Mouse (Mus musculus): ENCODE results near the gene Col23a1. TPM values are rescaled to one million over a fixed set of nuclear protein-coding genes. Genes with fewer than 3 reads are reported as not detected.

Gene Col23a1
- polyA plus RNA-seq, 1 experiment from 2014 or later = 11.1 TPM

DNA sequence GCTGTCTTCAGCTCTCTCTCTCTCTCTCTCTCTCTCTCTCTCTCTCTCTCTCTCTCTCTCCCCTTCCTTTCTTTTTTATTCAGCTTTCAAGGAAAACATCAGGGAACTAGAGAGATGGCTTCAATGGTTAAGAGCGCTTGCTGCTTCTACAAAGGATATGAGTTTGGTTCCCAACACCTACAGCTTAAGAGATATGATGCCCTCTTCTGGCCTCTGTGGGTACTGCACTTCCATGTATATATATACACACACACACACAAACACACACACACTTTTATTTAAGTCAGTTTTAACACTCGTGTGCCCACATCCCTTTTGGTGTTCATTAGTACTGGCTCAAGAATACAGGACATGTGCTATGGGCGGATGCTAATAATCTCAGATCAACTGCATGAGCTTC, 228.4 kb downstream of the Col23a1 start:
- no peak for DNase-seq (ENCODE audit: low spot score, missing footprints)
- Histone ChIP-seq H3K4me2 (no peak overlapping the region), H3K36me3 (ENCODE audit: control insufficient read depth, insufficient read depth, low read length) (no peaks in the 10 kb centered on the region), H3K4me3 (ENCODE audit: low read depth, low read length) (no peak overlapping the region), H3K27me3 (ENCODE audit: control insufficient read depth, insufficient read depth, low read length) (no peaks in the 10 kb centered on the region), H3K27ac (ENCODE audit: low read depth, low read length) (no peak overlapping the region), H3K4me1 (ENCODE audit: control insufficient read depth, insufficient read depth, low read length) (no peaks in the 10 kb centered on the region), H3K9ac (ENCODE audit: low read length) (no peak overlapping the region), H3K9me3 (ENCODE audit: control insufficient read depth, low read length) (no peaks in the 10 kb centered on the region)
- ATAC-seq (ENCODE audit: low FRiP score) = no peak
- 95% methylated on average over 3 of the region's 3 CpGs for WGBS

DNA sequence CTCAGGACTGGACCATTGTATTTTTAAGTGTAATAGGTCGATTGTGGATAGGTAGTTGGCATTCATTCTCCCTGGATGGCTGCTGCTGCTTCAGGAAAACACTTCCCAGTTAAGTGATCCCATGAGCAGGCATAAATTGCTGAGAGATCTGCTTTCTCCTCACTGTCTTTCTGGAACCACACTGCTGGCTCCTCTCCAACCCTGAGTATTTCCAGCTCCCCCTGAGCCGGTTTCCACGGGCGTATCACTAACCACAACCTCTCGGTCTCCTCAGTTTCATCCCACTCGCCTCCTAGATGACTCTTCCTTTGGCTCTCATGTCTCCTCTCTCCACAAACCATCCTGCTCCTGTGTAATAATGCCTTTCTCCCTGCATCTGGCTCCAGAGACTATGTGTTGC, 228.9 kb downstream of the Col23a1 start:
- 97% methylated on average over 6 of the region's 6 CpGs for WGBS

DNA sequence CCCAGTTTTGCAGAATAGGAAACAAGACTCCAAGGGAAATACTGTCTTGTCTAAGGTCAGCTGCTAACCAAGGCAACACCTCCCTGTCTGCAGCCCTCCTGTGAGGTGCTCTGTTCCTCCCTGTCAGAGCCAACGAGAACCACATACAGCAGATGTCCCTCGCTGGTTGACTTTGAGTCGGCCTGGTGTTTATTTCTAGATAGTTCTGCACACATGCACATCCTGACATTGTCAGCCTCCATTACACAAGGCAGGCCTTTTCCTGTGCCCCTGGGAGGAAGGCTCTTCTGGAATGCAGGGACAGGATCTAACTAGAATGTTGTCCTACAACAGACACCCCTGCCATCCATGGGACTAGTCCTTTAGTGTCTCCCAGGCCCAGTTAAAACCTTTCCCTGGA, 231.7 kb downstream of the Col23a1 start:
- H3K27ac ChIP-seq (ENCODE audit: low read depth, low read length) = no peak overlapping the region

More for the DNA sequence above, 228.9 kb downstream of the Col23a1 start:
- H3K4me2 ChIP-seq = no peak overlapping the region
- DNase-seq (ENCODE audit: low spot score, missing footprints) (no peak), ATAC-seq (ENCODE audit: low FRiP score) (no peak)
- no peak overlapping the region for H3K4me3 ChIP-seq (ENCODE audit: low read depth, low read length)
- H3K27me3 ChIP-seq (ENCODE audit: control insufficient read depth, insufficient read depth, low read length) = no peaks in the 10 kb centered on the region
- H3K9ac ChIP-seq (ENCODE audit: low read length) = no peak overlapping the region
- no peaks in the 10 kb centered on the region; the same call in 1 of the 2 replicates for H3K4me1 ChIP-seq (ENCODE audit: control insufficient read depth, insufficient read depth, low read length)
- no peak overlapping the region for H3K27ac ChIP-seq (ENCODE audit: low read depth, low read length)
- H3K9me3 ChIP-seq (ENCODE audit: control insufficient read depth, low read length) = no peaks in the 10 kb centered on the region
- no peaks in the 10 kb centered on the region for H3K36me3 ChIP-seq (ENCODE audit: control insufficient read depth, insufficient read depth, low read length)

DNA sequence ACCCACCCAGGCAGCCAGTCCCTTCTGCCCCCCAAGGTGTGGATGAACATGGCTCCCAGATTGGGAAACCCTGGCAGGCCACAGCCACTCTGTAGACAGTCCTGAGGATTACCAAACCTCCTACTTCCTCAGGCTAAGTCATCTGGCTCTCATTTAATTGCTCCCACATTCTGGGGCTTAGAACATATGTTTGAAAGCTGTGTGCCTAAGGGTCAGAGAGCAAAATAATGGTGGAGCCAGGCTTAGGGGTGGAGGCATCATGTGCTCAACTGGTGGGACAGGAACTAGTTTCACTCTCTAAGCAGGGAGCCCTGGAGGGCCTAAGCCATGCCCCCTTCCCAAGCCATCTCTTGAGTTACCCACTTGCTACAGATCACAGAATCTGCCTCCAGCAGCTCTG, 233.5 kb downstream of the Col23a1 start:
- no peak for DNase-seq (ENCODE audit: low spot score, missing footprints)
- no peak for ATAC-seq (ENCODE audit: low FRiP score)

More for the DNA sequence above, 231.7 kb downstream of the Col23a1 start:
- H3K9ac ChIP-seq (ENCODE audit: low read length) = no peak overlapping the region
- H3K4me3 ChIP-seq (ENCODE audit: low read depth, low read length) = no peak overlapping the region
- H3K36me3 ChIP-seq (ENCODE audit: control insufficient read depth, insufficient read depth, low read length) = no peaks in the 10 kb centered on the region
- no peak for DNase-seq (ENCODE audit: low spot score, missing footprints)
- ATAC-seq (ENCODE audit: low FRiP score) = no peak
- H3K9me3 ChIP-seq (ENCODE audit: control insufficient read depth, low read length) = no peaks in the 10 kb centered on the region
- 84% methylated on average over 3 of the region's 3 CpGs for WGBS
- H3K4me2 ChIP-seq = no peak overlapping the region
- H3K27me3 ChIP-seq (ENCODE audit: control insufficient read depth, insufficient read depth, low read length) = no peaks in the 10 kb centered on the region
- no peaks in the 10 kb centered on the region; the same call in 1 of the 2 replicates for H3K4me1 ChIP-seq (ENCODE audit: control insufficient read depth, insufficient read depth, low read length)

DNA sequence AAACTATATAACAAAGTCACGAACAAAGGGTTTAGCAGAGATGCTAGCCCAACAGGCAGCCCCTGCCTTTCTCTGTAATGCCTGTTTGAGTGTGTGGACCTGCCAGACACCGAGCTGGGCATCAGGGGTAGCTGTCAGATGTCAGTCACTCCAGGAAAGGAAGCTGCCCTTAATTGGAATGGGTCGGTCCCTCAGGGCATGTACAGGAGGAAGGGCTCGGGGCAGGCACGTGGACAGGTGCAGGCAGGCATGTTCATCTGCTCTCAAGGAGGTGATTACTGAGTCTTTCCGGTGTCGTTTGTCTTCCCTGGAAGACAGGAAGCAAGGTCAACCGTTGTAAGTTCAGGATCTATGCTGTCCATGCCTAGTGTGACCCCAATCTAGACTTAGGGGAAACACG, 233.9 kb downstream of the Col23a1 start:
- H3K4me2 ChIP-seq = no peak overlapping the region
- H3K9me3 ChIP-seq (ENCODE audit: control insufficient read depth, low read length) = no peaks in the 10 kb centered on the region
- H3K27ac ChIP-seq (ENCODE audit: low read depth, low read length) = no peak overlapping the region
- H3K4me1 ChIP-seq (ENCODE audit: control insufficient read depth, insufficient read depth, low read length) = no peaks in the 10 kb centered on the region; the same call in 1 of the 2 replicates
- no peak overlapping the region for H3K4me3 ChIP-seq (ENCODE audit: low read depth, low read length)
- H3K27me3 ChIP-seq (ENCODE audit: control insufficient read depth, insufficient read depth, low read length) = no peaks in the 10 kb centered on the region
- no peak overlapping the region for H3K9ac ChIP-seq (ENCODE audit: low read length)
- no peak for ATAC-seq (ENCODE audit: low FRiP score)
- H3K36me3 ChIP-seq (ENCODE audit: control insufficient read depth, insufficient read depth, low read length) = no peaks in the 10 kb centered on the region
- WGBS = 80% methylated on average over 9 of the region's 9 CpGs
- no peak for DNase-seq (ENCODE audit: low spot score, missing footprints)

More for the DNA sequence above, 233.5 kb downstream of the Col23a1 start:
- no peak overlapping the region for H3K4me2 ChIP-seq
- H3K36me3 ChIP-seq (ENCODE audit: control insufficient read depth, insufficient read depth, low read length) = no peaks in the 10 kb centered on the region
- no peak overlapping the region for H3K27ac ChIP-seq (ENCODE audit: low read depth, low read length)
- H3K9ac ChIP-seq (ENCODE audit: low read length) = no peak overlapping the region
- H3K4me1 ChIP-seq (ENCODE audit: control insufficient read depth, insufficient read depth, low read length) = no peaks in the 10 kb centered on the region; the same call in 1 of the 2 replicates
- H3K4me3 ChIP-seq (ENCODE audit: low read depth, low read length) = no peak overlapping the region
- no peaks in the 10 kb centered on the region for H3K9me3 ChIP-seq (ENCODE audit: control insufficient read depth, low read length)
- H3K27me3 ChIP-seq (ENCODE audit: control insufficient read depth, insufficient read depth, low read length) = no peaks in the 10 kb centered on the region

DNA sequence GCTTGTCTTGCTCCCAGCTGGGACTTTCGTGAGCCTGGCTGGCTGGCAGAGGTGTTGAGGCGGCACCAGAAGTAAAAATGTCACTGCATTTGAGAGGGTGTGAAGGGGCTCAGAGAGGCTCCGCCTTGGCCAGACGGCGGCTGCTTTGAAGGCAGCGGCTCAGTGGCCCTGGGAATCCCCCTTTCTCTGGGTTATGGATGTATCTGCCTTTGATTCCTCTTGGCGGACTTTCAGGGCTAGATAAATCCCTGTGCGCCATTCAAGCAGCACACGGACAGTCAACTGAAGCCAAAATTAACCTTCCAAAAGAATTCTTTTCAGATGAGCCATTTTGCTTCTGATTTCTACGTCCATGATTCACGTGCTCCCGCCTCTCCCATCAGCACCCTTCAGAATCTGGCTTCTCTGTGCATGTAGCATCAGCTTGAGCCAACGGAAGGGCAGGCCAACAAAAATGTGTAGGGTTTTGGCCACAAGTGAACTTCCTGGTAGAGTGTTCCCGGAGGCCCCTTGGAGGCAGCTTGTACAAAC, 237.0 kb downstream of the Col23a1 start:
- no peak overlapping the region for H3K27ac ChIP-seq (ENCODE audit: low read depth, low read length)
- ATAC-seq (ENCODE audit: low FRiP score) (no peak), DNase-seq (ENCODE audit: low spot score, missing footprints) (no peak)
- H3K4me1 ChIP-seq (ENCODE audit: control insufficient read depth, insufficient read depth, low read length) = no peaks in the 10 kb centered on the region; the same call in 1 of the 2 replicates
- no peak overlapping the region for H3K4me2 ChIP-seq
- WGBS = 65% methylated on average over 14 of the region's 14 CpGs
- H3K9me3 ChIP-seq (ENCODE audit: control insufficient read depth, low read length) = no peaks in the 10 kb centered on the region
- H3K9ac ChIP-seq (ENCODE audit: low read length) = no peak overlapping the region
- H3K36me3 ChIP-seq (ENCODE audit: control insufficient read depth, insufficient read depth, low read length) = no peaks in the 10 kb centered on the region
- H3K27me3 ChIP-seq (ENCODE audit: control insufficient read depth, insufficient read depth, low read length) = no peaks in the 10 kb centered on the region
- no peak overlapping the region for H3K4me3 ChIP-seq (ENCODE audit: low read depth, low read length)

DNA sequence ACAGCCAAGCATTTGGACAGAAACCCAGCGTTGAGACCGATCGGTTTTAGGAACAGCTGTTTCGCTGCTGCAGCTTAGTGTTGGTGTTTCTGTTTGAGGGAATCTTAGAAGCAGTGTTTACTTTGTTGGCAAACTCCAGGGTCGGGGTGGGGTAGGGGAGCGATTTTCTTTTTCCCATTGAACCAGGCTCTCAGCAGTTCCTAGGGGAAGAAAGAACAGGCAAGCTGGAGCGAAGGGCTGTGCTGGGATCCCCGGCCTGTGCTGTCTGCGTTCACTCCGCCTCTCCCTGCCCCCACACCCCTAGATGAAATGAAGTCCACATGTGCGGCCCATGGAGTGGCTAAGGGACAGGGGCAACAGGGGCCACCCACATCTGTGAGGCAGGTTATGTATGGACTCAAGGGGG, 243.4 kb downstream of the Col23a1 start:
- Histone ChIP-seq H3K4me3 (ENCODE audit: low read depth, low read length) (no peak overlapping the region), H3K9me3 (ENCODE audit: control insufficient read depth, low read length) (no peaks in the 10 kb centered on the region), H3K9ac (ENCODE audit: low read length) (no peak overlapping the region), H3K4me2 (no peak overlapping the region), H3K4me1 (ENCODE audit: control insufficient read depth, insufficient read depth, low read length) (no peaks in the 10 kb centered on the region), H3K36me3 (ENCODE audit: control insufficient read depth, insufficient read depth, low read length) (no peaks in the 10 kb centered on the region), H3K27me3 (ENCODE audit: control insufficient read depth, insufficient read depth, low read length) (no peaks in the 10 kb centered on the region), H3K27ac (ENCODE audit: low read depth, low read length) (no peak overlapping the region)
- ATAC-seq (ENCODE audit: low FRiP score) = no peak
- 61% methylated on average over 11 of the region's 11 CpGs for WGBS
- no peak for DNase-seq (ENCODE audit: low spot score, missing footprints)

DNA sequence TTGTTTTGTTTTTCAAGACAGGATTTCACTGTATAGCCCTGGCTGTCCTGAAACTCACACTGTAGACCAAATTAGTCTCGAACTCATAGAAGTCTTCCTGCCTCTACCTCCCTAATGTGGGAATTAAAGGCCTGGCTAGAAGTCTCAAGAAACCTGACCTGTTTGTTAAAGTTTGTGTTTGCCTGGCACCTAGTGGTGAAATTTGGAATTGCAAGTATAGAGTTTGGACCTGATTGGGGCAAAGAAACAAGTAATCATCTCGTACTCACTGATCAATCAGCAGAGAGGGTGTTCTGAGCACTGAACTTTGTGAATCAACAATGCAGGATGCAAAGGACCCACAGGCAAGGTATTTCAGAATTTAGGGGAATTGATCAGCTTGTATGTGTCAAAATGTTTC, 244.6 kb downstream of the Col23a1 start:
- peak; percentile 97 for DNase-seq (ENCODE audit: low spot score, missing footprints)

DNA sequence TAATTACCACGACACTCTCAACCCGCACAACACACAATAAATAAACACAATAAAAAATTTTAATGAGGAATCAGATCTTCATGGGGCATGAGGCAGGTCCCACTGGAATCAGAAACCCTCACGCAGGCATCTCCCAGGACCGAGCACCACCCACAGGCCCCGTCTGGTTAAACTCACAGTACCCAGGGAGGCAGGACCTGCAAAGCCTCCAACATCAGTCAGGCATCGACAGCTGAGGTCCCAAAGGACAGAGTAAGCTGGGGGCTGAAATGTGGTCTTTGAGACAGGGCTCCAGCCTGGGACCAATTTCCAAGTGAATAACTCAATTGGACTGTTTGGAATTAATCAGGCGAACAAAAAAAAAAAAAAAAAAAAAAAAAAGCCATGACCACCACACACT, 248.7 kb downstream of the Col23a1 start:
- Histone ChIP-seq H3K27ac (ENCODE audit: low read depth, low read length) (no peak overlapping the region), H3K4me2 (no peak overlapping the region), H3K4me1 (ENCODE audit: control insufficient read depth, insufficient read depth, low read length) (0 out of 2 replicates have a peak, but pooled peaks cover 2% of the 10 kb centered on the region), H3K4me3 (ENCODE audit: low read depth, low read length) (no peak overlapping the region), H3K36me3 (ENCODE audit: control insufficient read depth, insufficient read depth, low read length) (no peaks in the 10 kb centered on the region), H3K9me3 (ENCODE audit: control insufficient read depth, low read length) (no peaks in the 10 kb centered on the region), H3K9ac (ENCODE audit: low read length) (no peak overlapping the region), H3K27me3 (ENCODE audit: control insufficient read depth, insufficient read depth, low read length) (no peaks in the 10 kb centered on the region)
- WGBS = 57% methylated on average over 7 of the region's 7 CpGs
- ATAC-seq (ENCODE audit: low FRiP score) (no peak), DNase-seq (ENCODE audit: low spot score, missing footprints) (no peak)

More for the DNA sequence above, 244.6 kb downstream of the Col23a1 start:
- H3K4me2 ChIP-seq = no peak overlapping the region
- H3K9me3 ChIP-seq (ENCODE audit: control insufficient read depth, low read length) = no peaks in the 10 kb centered on the region
- H3K4me1 ChIP-seq (ENCODE audit: control insufficient read depth, insufficient read depth, low read length) = 0 out of 2 replicates have a peak, but pooled peaks cover 2% of the 10 kb centered on the region
- H3K27me3 ChIP-seq (ENCODE audit: control insufficient read depth, insufficient read depth, low read length) = no peaks in the 10 kb centered on the region
- no peak overlapping the region for H3K4me3 ChIP-seq (ENCODE audit: low read depth, low read length)
- no peak for ATAC-seq (ENCODE audit: low FRiP score)
- H3K27ac ChIP-seq (ENCODE audit: low read depth, low read length) = no peak overlapping the region
- no peak overlapping the region for H3K9ac ChIP-seq (ENCODE audit: low read length)
- 25% methylated on average over 2 of the region's 2 CpGs for WGBS
- H3K36me3 ChIP-seq (ENCODE audit: control insufficient read depth, insufficient read depth, low read length) = no peaks in the 10 kb centered on the region
